Mouse (Mus musculus) CH12.LX (cell line): ENCODE results near the gene Ly75. TPM values are rescaled to one million over a fixed set of nuclear protein-coding genes. Genes with fewer than 3 reads are reported as not detected.

Experiments used
- DNase-seq: peaks from one replicate; pipeline ENCODE4 v3.0.0-alpha.2; 2013; ENCODE audit errors: extremely low read depth
- H3K27ac ChIP-seq: 2 replicates; pipeline ENCODE4 v1.5.1; 2012; ENCODE audit warnings: low read depth, mild to moderate bottlenecking, control low read depth, moderate library complexity; ENCODE audit not compliant: insufficient read depth
- H3K27me3 ChIP-seq: replicated peaks from 2 replicates; pipeline ENCODE3; 2012; ENCODE audit warnings: inconsistent platforms
- H3K36me3 ChIP-seq, 2 experiments: replicated peaks in 1 of 2; 2 replicates each; pipeline versions ENCODE3 to v1.6.1; 2012; ENCODE audit warnings: inconsistent platforms in 1 of 2, low read length in 1 of 2, mild to moderate bottlenecking in 1 of 2, mixed read lengths in 1 of 2, moderate library complexity in 1 of 2; ENCODE audit not compliant: control insufficient read depth in 1 of 2, insufficient read depth in 1 of 2
- H3K4me1 ChIP-seq, 2 experiments: 2 replicates each; pipeline ENCODE4 v1.6.1; 2012; ENCODE audit warnings: inconsistent platforms in 1 of 2, moderate library complexity in 1 of 2; ENCODE audit not compliant: insufficient read depth in 2 of 2, control insufficient read depth in 1 of 2
- H3K4me2 ChIP-seq: 2 replicates; pipeline ENCODE4 v1.6.1; 2012; ENCODE audit warnings: low read depth, mild to moderate bottlenecking, control low read depth; ENCODE audit not compliant: poor library complexity, insufficient read depth, severe bottlenecking
- H3K4me3 ChIP-seq, 3 experiments: fragments of 150-350 bp in 1 of 3; sonication (generic) in 1 of 3; replicated peaks in 1 of 3; 2 replicates each; pipeline versions ENCODE3 to v1.5.1; 2011 to 2012; ENCODE audit warnings: low read depth in 2 of 3, low read length in 2 of 3, mild to moderate bottlenecking in 2 of 3, moderate library complexity in 2 of 3, control low read depth in 1 of 3, improper control_type of control experiment in 1 of 3, inconsistent platforms in 1 of 3, mixed read lengths in 1 of 3; ENCODE audit not compliant: poor library complexity in 1 of 3
- H3K79me2 ChIP-seq: replicated peaks from 2 replicates; pipeline ENCODE4 v1.6.1; 2012; ENCODE audit warnings: mild to moderate bottlenecking, moderate library complexity; ENCODE audit not compliant: control insufficient read depth, poor library complexity, insufficient read depth, severe bottlenecking; ENCODE audit errors: extremely low read depth
- H3K9ac ChIP-seq: 2 replicates; pipeline ENCODE4 v1.6.1; 2012; ENCODE audit warnings: low read depth, mild to moderate bottlenecking, control low read depth, moderate library complexity; ENCODE audit not compliant: insufficient read depth
- H3K9me3 ChIP-seq: replicated peaks from 2 replicates; pipeline ENCODE3; 2012; ENCODE audit warnings: low read length, inconsistent platforms, mixed read lengths
- CHD2 ChIP-seq: IDR thresholded peaks from 2 replicates; pipeline ENCODE4 v1.6.1; 2011; ENCODE audit warnings: low read length, improper control_type of control experiment
- CTCF ChIP-seq, 2 experiments: IDR thresholded peaks in 1 of 2; conservative IDR thresholded peaks in 1 of 2; 2 replicates each; pipeline ENCODE4 v1.5.1; 2011 to 2012; ENCODE audit warnings: low read depth in 2 of 2, low read length in 2 of 2, improper control_type of control experiment in 1 of 2, inconsistent platforms in 1 of 2, mild to moderate bottlenecking in 1 of 2, moderate library complexity in 1 of 2
- ELF1 ChIP-seq: IDR thresholded peaks from 2 replicates; pipeline ENCODE4 v1.6.1; 2014; ENCODE audit warnings: low read depth, mild to moderate bottlenecking, inconsistent platforms, low read length, improper control_type of control experiment
- ETS1 ChIP-seq: conservative IDR thresholded peaks from 2 replicates; pipeline ENCODE4 v1.6.1; 2012; ENCODE audit warnings: low read depth, mild to moderate bottlenecking, inconsistent platforms, low read length, improper control_type of control experiment, moderate library complexity
- GABPA ChIP-seq: IDR thresholded peaks from 2 replicates; pipeline ENCODE4 v1.6.1; 2012; ENCODE audit warnings: low read depth, low read length, improper control_type of control experiment, inconsistent platforms; ENCODE audit not compliant: insufficient replicate concordance
- KAT2A ChIP-seq: IDR thresholded peaks from 2 replicates; pipeline ENCODE4 v1.6.1; 2012; ENCODE audit warnings: low read length, improper control_type of control experiment, inconsistent platforms; ENCODE audit not compliant: insufficient replicate concordance
- MAFK ChIP-seq: IDR thresholded peaks from 2 replicates; pipeline ENCODE4 v1.6.1; 2011; ENCODE audit warnings: low read length, improper control_type of control experiment; ENCODE audit not compliant: insufficient replicate concordance
- MAX ChIP-seq: IDR thresholded peaks from 2 replicates; pipeline ENCODE4 v1.6.1; 2011; ENCODE audit warnings: low read length, improper control_type of control experiment
- MAZ ChIP-seq: IDR thresholded peaks from 2 replicates; pipeline ENCODE4 v1.6.1; 2012; ENCODE audit warnings: low read depth, mild to moderate bottlenecking, inconsistent platforms, low read length, improper control_type of control experiment, moderate library complexity
- MEF2A ChIP-seq: IDR thresholded peaks from 2 replicates; pipeline ENCODE4 v1.6.1; 2014; ENCODE audit warnings: low read depth, mild to moderate bottlenecking, inconsistent platforms, low read length, improper control_type of control experiment, borderline replicate concordance
- MYC ChIP-seq: IDR thresholded peaks from 2 replicates; pipeline ENCODE4 v1.6.1; 2011; ENCODE audit warnings: low read depth, mild to moderate bottlenecking, improper control_type of control experiment, low read length
- NELFE ChIP-seq: IDR thresholded peaks from 2 replicates; pipeline ENCODE4 v1.6.1; 2011; ENCODE audit warnings: low read depth, low read length, improper control_type of control experiment
- NRF1 ChIP-seq: IDR thresholded peaks from 2 replicates; pipeline ENCODE4 v1.6.1; 2014; ENCODE audit warnings: low read depth, mild to moderate bottlenecking, inconsistent platforms, low read length, improper control_type of control experiment, moderate library complexity
- PAX5 ChIP-seq: IDR thresholded peaks from 2 replicates; pipeline ENCODE4 v1.6.1; 2012; ENCODE audit warnings: low read length, inconsistent platforms, mixed read lengths
- POLR2A ChIP-seq: IDR thresholded peaks from 2 replicates; pipeline ENCODE4 v1.6.1; 2011; ENCODE audit warnings: low read depth, mild to moderate bottlenecking, improper control_type of control experiment, low read length
- POLR2AphosphoS2 ChIP-seq: IDR thresholded peaks from 2 replicates; pipeline ENCODE4 v1.6.1; 2011; ENCODE audit warnings: low read depth, low read length, improper control_type of control experiment
- RAD21 ChIP-seq: IDR thresholded peaks from 2 replicates; pipeline ENCODE4 v1.6.1; 2011; ENCODE audit warnings: low read depth, mild to moderate bottlenecking, low read length, improper control_type of control experiment, moderate library complexity
- SIN3A ChIP-seq: IDR thresholded peaks from 2 replicates; pipeline ENCODE4 v1.6.1; 2012; ENCODE audit warnings: low read length, improper control_type of control experiment, inconsistent platforms
- SMC3 ChIP-seq: IDR thresholded peaks from 2 replicates; pipeline ENCODE4 v1.6.1; 2011; ENCODE audit warnings: low read depth, low read length, improper control_type of control experiment
- TBP ChIP-seq: conservative IDR thresholded peaks from 2 replicates; pipeline ENCODE4 v1.6.1; 2011; ENCODE audit warnings: low read depth, low read length, improper control_type of control experiment
- TCF12 ChIP-seq: IDR thresholded peaks from 2 replicates; pipeline ENCODE4 v1.6.1; 2014; ENCODE audit warnings: low read depth, mild to moderate bottlenecking, inconsistent platforms, low read length, improper control_type of control experiment
- USF1 ChIP-seq: IDR thresholded peaks from 2 replicates; pipeline ENCODE4 v1.6.1; 2014; ENCODE audit warnings: low read depth, mild to moderate bottlenecking, inconsistent platforms, low read length, improper control_type of control experiment
- ZKSCAN1 ChIP-seq: IDR thresholded peaks from 2 replicates; pipeline ENCODE4 v1.6.1; 2012; ENCODE audit warnings: low read depth, inconsistent platforms, low read length, improper control_type of control experiment, borderline replicate concordance
- ZNF384 ChIP-seq: IDR thresholded peaks from 2 replicates; pipeline ENCODE4 v1.6.1; 2012; ENCODE audit warnings: low read depth, low read length, improper control_type of control experiment, inconsistent platforms
- dilution Hi-C: fragments of 300-500 bp; cut with MboI; formaldehyde crosslinking; loops from 2 replicates; pipeline ENCODE4 v1.14.3; 2020; ENCODE audit warnings: low sequenced_read_pairs; ENCODE audit not compliant: extremely low pct_unique_long_range_greater_than_20kb, extremely low pct_ligation_motif_present
- in situ Hi-C: fragments of 300-500 bp; cut with MboI; formaldehyde crosslinking; loops from 3 replicates; pipeline ENCODE4 v1.14.3; 2019; ENCODE audit warnings: low sequenced_read_pairs, low pct_ligation_motif_present, low pct_unique_long_range_greater_than_20kb, mixed read lengths
- polyA plus RNA-seq: library from polyadenylated mRNA; unstranded; fragments of >175 nt; gene quantifications from 2 replicates; pipeline ENCODE4 v1.2.1, GENCODE M21; 2012; ENCODE audit warnings: low read depth; ENCODE audit not compliant: insufficient read length
- total RNA-seq, 2 experiments: library from RNA; depleted of rRNA; stranded (reverse); fragments of 300-350 nt in 1 of 2; fragments of >200 nt in 1 of 2; gene quantifications; 2 replicates each; pipeline ENCODE4 v1.2.3; 2012 to 2014

Gene Ly75
- total and polyA plus RNA-seq, 3 experiments, result 10.6 to 32.2 (median 13.8) TPM

DNA sequence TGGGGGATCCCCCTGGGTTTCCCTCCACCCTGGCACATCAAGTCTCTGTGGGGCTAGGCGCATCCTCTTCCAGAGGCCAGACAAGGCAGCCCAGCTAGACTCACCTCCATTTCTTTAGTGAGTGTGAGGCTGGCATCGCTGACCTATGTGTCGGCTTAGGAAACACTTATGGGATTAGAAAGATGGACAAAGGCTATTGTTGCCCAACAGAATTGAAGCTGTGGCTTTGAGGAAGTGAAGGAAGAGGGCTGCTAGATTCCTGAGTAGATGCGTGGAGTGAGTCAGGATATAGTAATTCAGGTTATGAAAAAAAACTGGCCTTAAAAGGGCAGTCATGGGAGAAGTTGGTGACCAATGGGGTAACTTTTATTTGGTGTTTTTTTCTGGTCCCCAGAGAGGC, 13.6 kb downstream of the Ly75 start:
- Histone ChIP-seq H3K9me3 (no peaks in the 10 kb centered on the region), H3K4me2 (peak overlapping the region; percentile 86), H3K4me3 (no peak overlapping the region), H3K36me3 (peaks cover 27 to 55% of the 10 kb centered on the region in 2 experiments), H3K79me2 (no peaks in the 10 kb centered on the region), H3K27me3 (no peaks in the 10 kb centered on the region), H3K4me1 (peaks cover 45 to 81% of the 10 kb centered on the region in 2 experiments), H3K9ac (0 out of 2 replicates have a peak overlapping the region, but pooled peaks have one; percentile 13), H3K27ac (peak overlapping the region; percentile 54; the same call in 1 of the 2 replicates)
- in situ Hi-C loops (no loop called here), dilution Hi-C loops (no loop called here)
- TF ChIP-seq TBP, result no peak
- no peak for TF ChIP-seq CHD2
- peak; percentile 41; the same call in 1 of the 2 replicates for TF ChIP-seq ZNF384
- DNase-seq, result no peak

DNA sequence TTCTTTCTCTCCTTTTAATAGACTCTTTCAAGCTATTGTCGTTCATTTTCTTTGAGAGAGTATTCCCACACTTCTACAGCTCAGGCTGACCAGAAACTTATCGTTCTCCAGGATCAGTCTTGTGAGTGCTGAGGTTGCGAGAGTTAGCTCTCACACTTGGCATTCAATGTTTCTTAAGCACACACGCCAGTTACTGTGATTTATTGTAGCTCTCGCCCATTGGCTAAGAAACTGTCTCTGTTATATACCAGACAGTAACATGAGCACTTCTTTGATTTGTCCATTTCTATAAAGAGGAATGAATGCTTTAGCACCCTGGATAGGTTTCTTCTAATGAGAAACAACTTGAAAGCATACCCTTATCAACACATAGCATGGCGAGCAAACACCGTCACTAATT, 15.2 kb downstream of the Ly75 start:
- H3K27me3 ChIP-seq, result no peaks in the 10 kb centered on the region
- no peak overlapping the region for H3K4me3 ChIP-seq
- H3K9me3 ChIP-seq, result no peaks in the 10 kb centered on the region
- no peak for TF ChIP-seq POLR2AphosphoS2
- TF ChIP-seq MYC, result no peak
- no peak for TF ChIP-seq ETS1
- TF ChIP-seq KAT2A, result no peak
- no peak for TF ChIP-seq ELF1
- TF ChIP-seq NELFE, result no peak
- TF ChIP-seq SMC3, result no peak
- TF ChIP-seq CHD2, result no peak
- TF ChIP-seq RAD21, result no peak
- TF ChIP-seq NRF1, result no peak
- no peak for TF ChIP-seq MAFK
- no peak for TF ChIP-seq SIN3A
- TF ChIP-seq PAX5, result no peak
- TF ChIP-seq TBP, result no peak
- H3K79me2 ChIP-seq, result no peaks in the 10 kb centered on the region
- peaks cover 25 to 50% of the 10 kb centered on the region in 2 experiments for H3K36me3 ChIP-seq
- H3K4me1 ChIP-seq, result peaks cover 53 to 93% of the 10 kb centered on the region in 2 experiments
- no peak overlapping the region for H3K27ac ChIP-seq
- no peak overlapping the region for H3K9ac ChIP-seq
- no peak for DNase-seq
- dilution Hi-C loops, result no loop called here
- H3K4me2 ChIP-seq, result no peak overlapping the region
- in situ Hi-C loops, result no loop called here

DNA sequence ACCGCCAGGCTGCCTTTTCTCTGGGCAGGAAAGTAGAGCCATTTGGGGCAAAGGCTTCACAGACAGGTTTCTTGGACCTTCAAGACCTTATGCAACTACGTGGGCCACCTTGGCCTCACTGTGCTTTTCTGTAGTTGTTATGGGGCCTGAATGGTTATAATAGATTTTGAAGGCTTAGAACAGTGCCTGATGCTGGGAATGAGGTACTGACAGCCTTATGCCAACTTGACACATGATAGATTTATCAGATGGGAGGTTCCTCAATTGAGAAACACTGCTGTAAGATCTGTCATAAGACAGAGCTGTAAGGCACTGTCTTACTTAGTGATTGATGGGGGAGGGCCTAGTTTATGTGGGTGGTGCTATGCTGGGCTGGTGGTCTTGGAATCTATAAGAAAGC, 15.9 kb downstream of the Ly75 start:
- H3K79me2 ChIP-seq, result no peaks in the 10 kb centered on the region

More for the DNA sequence above, 15.9 kb downstream of the Ly75 start:
- H3K4me2 ChIP-seq, result no peak overlapping the region
- H3K27me3 ChIP-seq, result no peaks in the 10 kb centered on the region
- dilution Hi-C loops, result no loop called here
- no peak for DNase-seq
- no peak overlapping the region for H3K27ac ChIP-seq
- TF ChIP-seq NRF1 (no peak), MEF2A (no peak), GABPA (no peak), NELFE (no peak), POLR2A (no peak), KAT2A (no peak), MYC (no peak), MAX (no peak), ETS1 (no peak), ZKSCAN1 (no peak), SIN3A (no peak), CTCF (conservative IDR thresholded peaks at IDR 0.05 in 1 of 2, IDR thresholded peaks at IDR 0.05 in 1 of 2; ENCODE audit: low read depth in 2 of 2, low read length in 2 of 2) (no peak), MAZ (no peak), PAX5 (no peak), USF1 (no peak), TCF12 (no peak)
- no peaks in the 10 kb centered on the region for H3K9me3 ChIP-seq
- in situ Hi-C loops, result no loop called here
- peaks cover 22 to 47% of the 10 kb centered on the region in 2 experiments for H3K36me3 ChIP-seq
- H3K9ac ChIP-seq, result no peak overlapping the region
- peaks cover 52 to 92% of the 10 kb centered on the region in 2 experiments for H3K4me1 ChIP-seq
- H3K4me3 ChIP-seq, result no peak overlapping the region
